Mouse (Mus musculus): Measurements from ENCODE around the gene Sh3pxd2a.

Sh3pxd2a gene

DNA sequence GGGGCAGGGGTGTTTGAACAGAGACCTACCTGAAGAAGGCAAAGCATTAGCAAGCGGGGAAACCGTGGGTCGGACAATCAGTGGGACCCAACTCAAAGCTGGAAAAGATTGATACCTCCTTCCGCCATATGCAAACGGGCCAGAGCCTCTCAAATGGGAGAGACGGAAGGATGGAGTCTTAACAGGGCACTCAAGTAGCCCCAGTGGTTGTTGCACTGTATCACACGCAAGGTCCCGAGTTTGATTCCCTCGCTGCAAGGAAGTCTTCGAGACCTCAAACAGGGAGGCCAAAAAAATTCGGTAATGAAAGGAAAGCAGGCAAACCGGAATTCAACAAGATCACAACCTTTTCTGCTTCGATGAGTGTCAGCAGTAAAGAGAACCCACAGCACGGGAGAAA is 29.5 kb downstream of the Sh3pxd2a start:
- no peak for DNase-seq

DNA sequence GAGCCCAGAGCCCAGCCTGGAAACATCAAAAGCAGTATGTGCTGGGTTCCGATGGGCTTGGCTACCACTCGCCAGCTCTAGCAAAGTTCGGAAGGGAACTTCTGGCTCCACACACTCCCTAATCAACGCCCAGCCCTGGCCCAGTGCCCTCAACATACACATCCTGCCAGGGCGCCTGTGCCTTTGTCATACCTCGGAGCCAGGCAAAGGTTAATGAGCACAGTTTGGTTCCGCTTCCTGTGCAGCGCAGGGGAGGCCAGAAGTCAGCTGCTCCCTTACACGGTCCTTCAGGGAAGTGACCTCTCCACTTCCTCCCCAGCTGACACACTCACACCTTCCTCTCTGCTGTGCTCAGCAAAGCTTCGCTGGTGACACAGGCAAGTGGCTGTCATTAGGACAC is 31.9 kb downstream of the Sh3pxd2a start:
- no peak for DNase-seq

DNA sequence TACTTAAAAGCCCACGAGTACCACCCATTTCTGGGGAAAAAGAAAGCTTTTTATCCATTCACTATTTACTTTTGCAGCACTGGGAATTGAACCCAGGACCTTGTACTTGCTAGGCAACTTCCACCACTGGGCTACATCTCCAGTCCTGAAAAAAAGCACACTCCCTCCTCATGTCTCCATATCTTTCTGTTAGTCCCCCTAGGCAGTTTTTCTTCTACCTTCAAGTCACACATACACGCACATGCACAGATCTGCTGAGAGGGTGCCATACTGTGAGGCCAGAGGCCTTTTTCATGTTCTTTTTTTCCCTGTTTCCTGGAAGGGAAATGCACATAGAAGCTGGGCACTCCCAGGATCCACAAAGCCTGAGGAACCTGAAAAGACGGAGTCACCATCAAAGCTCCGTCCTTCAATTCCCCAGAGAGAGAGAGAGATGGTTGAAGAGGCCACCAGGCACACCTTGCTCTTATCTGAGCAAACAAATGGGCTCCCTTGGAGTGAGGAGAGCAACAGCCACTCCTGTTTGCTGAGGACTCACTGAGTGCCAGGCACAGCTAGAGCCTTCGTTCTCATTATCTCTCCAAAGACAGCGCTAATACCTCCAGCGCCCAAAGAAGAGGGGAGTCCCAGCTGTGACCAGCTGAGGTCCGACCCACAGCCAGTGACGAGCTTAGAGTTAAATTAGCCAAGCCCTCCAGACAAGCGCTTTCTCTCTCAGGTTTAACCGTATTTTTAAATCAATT is 32.8 kb downstream of the Sh3pxd2a start:
- no peak for DNase-seq

DNA sequence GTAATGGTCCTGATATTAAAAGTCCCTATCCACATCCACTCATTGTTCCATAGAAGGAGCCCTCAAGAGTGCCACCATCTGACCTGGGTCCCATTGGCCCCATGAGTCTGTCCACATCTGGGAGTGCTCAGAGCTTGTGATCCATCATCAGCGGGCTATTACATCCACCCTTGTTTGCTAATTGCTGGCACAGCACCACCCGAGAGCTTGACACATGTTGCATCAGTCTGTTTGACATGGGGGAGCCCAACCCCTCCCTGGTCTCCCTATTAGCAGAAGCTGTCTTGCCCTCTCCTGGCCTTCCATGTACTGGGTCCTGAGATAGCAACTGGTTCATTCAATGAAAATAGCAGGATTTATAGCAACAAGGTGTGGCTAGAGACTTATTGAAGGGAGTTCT is 34.0 kb downstream of the Sh3pxd2a start:
- no peak for DNase-seq

DNA sequence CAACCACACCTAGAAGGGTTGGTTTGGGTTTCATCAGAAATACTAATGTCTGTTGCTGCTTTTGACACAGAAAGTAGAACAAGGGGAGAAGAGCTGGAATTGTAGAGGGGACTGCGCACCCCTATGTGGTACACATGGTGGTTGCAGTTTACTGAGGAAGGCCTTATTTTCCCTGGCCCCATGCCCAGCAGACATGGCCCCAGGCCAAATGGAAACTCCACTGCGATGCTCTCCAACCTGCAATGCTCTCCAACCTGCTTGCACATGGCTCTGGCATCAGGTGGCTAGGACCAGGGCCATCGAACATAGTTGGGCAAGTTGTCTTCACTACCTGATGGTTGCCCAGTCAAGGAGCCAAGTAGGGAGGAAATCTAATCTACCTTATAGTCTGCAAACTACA is 35.0 kb downstream of the Sh3pxd2a start:
- no peak for DNase-seq

DNA sequence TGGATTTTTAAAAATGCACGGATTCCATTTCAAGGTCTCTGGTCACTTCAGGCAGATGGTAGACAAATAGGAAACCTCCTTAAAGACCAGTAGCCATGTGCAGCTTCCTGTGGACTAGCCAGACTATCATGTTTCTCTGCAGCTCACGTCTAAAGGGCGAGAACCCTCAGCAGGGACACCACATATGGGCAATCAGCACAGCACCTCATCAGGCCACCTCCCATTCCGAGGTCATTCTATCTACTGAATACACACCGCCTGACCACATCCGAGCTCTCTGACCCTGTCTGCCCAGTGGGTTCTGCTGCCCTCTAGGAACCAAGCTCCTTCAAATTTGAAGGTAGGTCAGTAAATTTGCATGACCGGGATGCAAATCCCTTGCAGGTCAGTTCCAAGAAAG is 35.4 kb downstream of the Sh3pxd2a start:
- DNase-seq, result no peak

DNA sequence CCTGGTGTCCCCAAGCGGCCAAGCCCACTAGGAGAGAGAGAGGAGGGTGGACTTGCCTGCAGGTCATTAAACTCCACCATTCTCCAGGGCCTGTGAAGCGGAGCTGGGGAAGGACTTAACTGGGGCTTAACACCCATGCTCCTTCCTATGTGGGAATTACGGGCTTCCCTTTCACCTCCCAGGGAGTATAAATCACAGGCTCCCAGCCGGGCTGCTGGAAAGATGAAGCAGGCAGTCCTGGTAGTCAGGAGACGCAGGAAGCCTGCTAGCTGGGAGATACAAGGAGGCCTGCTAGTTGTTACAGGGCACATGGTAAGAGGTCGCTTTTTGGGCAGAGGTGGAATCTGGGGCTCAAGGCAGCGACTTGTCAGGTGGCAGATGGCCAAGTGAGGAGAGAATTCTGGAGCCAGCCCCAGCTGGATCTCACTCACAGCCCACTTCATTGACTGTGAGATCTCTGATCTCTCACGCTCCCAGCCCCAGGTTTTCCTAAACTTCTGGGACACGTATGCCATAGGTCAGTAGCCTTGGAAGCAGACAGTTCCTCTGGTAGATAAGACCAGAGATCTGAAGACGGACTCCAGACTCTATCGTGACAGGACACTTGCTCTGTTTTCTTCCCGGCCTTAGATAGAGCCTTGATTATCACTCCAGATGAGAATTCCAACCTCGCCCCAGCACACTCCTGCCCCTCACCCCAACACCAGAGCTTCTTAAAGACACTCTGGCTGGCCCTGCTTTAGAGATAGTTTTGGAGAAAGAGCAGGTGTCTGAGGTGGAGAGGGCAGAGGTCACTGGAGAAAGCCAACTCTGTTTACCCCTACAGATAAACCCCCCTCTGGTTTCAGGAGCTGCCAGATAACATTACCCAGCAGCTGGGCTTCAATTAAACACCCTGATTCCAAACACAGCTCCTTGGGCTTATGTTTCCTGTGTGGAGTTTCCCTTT is 36.1 kb downstream of the Sh3pxd2a start:
- DNase-seq, result no peak

DNA sequence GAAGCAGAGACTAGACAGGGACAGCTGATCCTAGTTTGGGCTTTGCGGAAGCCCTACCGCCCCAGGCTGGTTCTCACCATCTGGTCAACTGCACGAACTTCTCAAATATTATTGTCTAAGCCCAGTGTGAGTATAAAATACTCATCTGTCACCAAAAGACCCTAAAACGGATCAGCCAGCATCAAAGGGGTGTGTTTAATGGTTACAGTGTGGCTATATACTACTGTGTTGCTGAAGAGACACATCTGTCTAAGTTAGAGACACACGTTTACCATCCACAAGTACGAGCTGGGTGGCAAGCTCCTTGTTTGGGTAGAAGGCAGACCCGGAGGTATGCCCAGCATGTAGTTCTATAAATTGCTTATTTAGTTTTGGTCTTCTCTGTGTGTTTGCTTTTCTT is 40.6 kb downstream of the Sh3pxd2a start:
- DNase-seq, result no peak

DNA sequence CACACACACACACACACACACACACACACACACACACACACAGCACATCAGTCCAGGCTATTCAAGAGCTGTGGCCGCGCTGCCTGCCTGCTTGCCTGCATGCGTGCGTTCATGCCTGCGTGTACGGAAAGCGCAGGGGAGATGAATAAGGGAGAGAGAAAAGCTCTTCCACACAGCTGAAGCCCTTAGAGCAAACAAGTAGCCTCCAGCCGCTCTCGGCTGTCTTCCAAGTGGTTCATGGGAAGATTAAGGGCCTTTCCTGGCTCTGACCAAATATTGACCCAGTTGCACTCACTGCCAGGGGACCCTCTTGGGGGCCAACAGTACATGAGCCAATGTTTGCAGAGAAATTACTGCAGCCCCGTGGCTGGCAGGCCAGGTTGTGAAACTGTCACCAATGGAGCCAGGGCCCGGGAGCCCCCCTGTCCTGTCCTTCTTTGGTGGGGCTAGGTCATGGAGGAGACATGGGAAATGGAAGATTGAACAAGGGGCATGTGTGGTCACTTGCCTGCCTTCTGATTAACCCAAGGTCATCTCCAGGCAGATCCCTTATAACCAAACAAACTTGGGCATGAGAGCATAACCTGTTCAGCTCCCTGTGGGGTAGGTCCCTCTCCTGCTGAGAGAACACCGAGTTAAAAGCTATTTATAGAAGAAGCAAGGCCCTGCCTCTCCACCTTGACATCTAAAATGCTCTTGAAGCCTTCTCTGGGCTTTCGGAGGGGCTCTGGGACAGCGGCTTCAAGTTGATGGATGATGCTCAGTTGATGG is 42.9 kb downstream of the Sh3pxd2a start:
- no peak for DNase-seq

DNA sequence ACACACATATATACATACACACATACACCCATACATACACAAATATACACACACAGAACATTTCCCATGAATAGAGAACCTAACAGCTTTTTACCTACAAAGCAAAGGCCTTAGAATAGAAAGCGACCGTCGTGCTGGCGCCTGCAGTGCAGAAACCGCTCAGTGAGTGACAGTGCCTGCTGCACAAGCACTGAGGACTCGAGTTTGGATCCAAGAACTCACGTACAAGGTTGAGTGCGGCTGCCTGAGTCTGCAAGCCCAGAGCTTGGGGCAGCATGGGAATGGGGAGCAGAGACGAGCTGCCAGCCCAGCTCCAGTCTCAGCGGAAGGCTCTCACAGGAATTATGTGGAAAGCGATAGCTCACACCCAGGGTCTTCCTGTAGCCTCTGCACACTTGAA is 43.7 kb downstream of the Sh3pxd2a start:
- no peak for DNase-seq

DNA sequence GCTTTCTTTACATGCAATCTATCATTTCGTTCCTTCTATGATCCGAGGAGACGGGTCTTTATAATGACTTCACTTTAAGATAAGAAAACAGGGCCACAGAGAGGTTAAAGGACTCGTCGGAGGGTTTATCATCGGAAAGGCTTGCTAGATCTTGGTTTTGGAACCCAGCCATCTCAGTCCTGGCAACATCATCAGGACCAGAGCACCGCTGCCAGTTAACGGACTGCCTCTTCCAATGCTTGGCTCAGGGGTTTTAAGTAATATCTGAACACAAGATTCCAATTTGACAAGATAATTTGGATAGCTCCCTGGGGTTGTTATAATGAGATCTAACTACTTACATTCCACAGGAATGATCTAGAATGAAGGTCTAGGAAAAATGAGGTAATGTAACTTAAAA is 45.0 kb downstream of the Sh3pxd2a start:
- DNase-seq, result no peak

DNA sequence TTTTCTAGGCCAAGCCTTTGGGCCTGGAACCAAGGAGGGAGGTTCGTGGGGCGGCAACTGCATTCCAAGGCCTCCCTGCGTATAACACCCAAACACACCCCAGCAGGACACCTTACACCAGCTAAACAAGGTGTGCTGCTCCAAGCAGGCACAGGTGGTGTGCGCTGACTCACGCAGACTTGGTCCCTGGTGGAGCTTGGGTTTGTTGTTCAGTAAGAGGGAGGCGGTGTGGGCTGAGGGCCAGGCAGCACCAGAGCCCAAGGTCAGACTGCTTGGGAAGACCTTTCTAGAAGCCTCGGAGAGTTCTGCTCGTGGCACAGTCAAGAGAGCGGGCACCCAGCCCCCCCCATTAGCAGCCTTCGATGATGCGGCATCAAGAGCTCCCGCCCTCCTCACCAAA is 48.0 kb downstream of the Sh3pxd2a start:
- DNase-seq, result no peak

DNA sequence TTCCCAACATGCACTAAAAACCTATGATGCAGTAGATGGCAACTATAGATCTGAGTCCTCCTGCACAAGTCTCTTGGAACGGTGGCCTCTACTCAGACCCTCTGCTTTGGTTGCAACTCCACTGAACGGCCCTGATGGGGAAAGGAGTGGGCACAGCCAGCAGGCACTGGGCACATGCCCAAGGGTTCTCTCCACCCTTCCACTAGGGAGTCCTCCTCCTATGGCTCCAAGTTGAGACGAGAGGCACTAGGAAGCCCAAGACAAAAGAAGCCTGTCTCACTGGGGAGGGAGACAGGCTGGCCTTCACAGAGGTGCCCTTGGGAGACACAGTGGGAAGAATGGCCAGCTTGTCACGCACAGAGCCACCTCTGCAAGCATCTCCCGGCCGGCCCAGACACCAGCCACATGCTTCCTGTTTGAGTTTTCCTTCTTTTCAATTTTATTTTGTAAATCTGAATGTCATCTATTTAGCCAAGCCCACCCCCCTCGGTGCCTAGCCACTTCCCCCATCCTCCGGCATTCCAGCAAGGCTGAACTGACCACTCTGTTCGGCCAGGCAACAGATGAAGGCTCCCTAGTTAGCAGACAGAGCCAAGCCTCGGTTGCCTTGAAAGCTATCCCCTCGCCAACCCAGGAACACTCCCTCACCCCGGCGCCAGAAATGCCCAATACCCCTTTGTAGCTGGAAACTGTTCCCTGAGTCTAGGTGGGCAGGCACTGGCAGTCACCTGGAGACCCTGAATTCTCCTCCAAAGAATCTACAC is 49.9 kb downstream of the Sh3pxd2a start:
- DNase-seq, result no peak

DNA sequence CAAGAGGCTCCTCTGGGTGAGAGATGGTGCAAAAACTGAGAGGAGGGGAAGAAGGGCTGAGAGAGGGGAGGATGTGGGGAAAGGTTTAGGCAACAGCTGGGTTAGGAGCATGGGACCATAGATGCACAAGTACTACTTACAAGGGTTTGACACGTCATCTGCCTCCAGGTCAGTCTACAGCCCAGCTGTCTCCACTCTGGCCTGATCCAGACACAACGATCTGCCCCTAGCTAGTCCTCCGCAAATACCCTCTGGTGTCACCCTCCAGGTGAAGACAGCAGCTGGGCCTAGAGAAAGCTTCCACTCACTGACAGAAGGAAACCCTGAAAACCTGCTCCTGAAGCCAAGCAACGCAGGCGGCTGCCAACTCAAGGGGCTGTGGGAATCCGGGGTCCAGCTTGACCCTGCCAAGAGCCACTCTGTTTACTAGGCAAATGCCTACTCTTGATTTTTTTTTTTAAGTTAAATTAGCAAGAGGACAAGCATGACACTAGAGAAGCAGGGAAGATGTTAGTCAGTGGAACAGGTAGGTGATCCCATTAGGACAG is 50.7 kb downstream of the Sh3pxd2a start:
- no peak for DNase-seq

DNA sequence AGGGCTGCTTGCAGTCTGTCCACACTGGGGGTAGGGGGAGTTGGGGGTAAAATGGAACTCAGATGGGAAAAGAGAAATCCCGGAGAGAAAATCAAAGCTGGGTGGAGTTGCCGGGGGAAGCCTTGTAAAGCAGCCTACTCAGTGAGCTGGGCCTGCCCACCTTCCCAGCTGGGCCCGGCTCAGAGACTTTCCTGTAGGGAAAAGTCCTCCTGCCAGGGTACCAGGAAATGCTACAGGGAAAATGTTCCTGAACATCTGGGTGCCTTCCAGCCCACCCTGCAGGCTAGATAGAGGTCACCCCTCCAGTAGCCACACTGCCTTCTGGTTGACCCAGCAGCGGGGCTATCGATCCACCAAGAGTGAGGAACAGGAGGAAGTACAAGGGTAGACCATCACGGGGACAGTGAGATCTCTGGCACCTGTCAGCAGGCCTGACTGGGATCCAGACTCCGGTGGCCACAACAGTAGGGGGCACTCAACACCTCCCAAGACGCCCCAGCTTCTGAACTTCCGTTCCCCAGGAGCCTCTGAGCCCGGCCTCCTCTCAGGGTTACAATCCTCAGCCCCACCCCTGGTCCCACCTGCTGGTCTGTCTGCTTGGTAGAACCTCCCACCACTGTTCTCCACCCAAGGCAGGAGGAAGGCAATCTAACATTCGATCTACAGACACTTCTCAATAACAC is 51.5 kb downstream of the Sh3pxd2a start:
- no peak for DNase-seq

DNA sequence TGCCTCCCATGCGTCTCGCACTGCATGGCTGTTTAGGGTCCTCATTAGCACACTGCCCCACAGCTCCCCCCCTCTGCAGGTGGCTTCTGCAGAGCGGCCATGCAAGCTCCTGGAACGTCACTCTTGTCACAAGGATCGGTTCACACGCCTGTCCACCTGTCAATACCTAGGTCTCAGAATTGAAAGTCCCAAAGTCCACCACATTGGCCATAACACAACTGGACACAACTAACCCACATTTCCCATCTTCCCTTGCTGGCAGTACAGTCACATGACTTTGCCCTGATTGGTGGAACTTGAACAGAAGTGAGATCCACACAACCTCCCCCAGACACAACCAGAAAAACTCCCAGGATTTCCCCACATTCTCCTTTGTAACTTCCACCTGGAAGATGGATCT is 53.9 kb downstream of the Sh3pxd2a start:
- DNase-seq, result no peak

DNA sequence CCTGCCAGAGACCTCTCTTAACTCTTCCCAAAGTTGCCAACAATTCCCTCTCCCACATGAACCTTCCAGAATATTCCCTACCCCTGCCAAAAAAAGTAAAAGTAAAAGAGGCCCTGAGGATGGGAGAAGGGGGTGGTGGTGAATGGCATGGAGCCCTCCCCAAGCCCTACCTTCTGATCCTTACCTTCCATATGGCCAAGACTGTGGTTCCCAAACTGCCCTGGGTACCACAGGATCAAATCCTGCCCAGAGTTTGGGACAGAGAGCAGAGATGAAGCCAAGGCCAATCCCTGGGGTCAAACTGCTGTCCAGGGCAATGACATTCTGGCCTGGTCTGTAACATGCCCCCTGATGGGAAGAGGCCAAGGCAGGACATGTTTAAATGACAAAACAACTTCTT is 55.1 kb downstream of the Sh3pxd2a start:
- DNase-seq, result no peak

DNA sequence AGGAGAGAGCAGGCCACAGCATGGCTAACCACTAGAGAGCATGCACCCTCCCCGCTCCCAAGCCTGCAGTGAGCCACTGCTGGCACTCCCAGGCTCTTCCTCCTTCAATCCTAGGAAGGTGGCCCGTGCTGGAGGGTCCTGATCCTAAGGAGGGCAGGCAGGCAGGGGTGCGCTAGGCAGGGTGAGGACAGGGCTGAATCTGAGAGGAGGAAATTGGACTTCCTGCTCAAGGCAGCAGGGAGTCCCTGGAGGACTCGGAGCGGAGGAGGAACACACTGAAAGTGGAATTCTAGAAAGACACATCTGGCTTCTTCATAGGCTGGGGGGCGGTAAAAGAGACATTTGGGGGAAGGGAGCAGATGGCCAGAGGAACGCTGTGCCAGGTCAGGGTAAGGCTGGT is 55.5 kb downstream of the Sh3pxd2a start:
- no peak for DNase-seq

DNA sequence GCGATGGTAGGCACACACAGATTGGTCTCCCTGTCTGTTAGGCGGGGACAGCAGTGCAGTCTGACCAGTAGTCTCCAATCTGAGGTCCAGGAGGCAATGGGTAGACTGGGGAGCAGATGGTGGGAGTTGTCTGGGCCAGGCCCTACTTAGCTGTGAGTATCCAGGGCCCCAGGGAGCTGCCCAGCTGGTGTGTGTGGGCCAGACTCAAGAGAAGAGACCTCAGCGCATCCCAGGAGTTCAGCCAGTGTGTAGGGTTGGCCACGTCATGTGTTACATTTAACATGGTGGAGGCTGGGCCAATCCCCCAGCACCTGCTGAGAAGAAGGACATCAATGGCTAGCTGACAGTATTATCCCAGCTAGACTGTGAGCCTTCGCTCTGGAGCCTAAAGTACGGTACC is 56.9 kb downstream of the Sh3pxd2a start:
- no peak for DNase-seq

DNA sequence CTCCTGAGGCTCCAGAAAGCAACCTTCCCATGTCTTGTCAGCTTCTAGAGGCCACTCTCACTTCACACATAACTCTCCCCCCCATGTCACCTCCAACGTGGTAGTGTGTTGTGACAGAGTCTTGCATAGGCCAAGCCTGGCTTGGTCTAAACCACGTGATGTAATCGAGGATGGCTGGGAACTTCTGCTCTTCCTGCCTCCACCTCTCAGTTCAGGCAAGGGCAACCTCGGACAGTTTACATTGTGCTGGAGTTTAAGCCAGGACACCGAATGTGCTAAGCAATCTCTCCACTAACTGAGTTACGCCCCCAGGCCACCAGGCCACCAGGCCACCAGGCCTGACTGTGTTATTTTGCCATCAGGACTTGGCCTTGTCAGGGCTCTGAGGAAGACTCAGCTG is 57.7 kb downstream of the Sh3pxd2a start:
- no peak for DNase-seq

DNA sequence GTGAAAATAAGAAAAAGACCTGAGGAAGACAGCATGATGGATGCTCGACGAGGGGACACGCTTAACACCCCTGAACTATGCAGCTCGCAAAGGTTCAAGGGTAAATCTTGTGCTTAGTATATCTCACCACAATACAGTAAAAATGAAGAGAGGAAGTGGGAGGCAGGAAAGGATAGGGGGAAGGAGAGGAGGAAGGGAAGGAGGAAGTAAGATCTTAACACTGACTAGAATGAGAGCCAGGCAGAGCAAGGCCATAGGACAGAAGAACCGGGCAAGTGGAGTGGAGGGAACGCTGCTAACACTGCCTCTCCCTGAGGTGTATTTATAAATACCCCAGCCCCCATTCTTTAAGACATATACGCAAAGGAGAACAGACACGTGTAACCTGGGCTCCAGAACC is 58.7 kb downstream of the Sh3pxd2a start:
- no peak for DNase-seq
